Mouse (Mus musculus) kidney, embryonic 16.5 days (tissue): Measurements from ENCODE around the gene Tmem91. TPM values are rescaled to one million over a fixed set of nuclear protein-coding genes. Genes with fewer than 3 reads are reported as not detected.

Experiments used
- ATAC-seq: fragments of 200-750 bp; cut with Nextera tagmentation; 2 replicates; pipeline ENCODE4 v1.8.0; 2017; ENCODE audit warnings: moderate TSS enrichment; ENCODE audit not compliant: low FRiP score, low TSS enrichment
- H3K27ac ChIP-seq: fragments of 300-500 bp; sonication (generic); 2 replicates; pipeline ENCODE4 v1.5.1; 2014; ENCODE audit warnings: low read length
- H3K27me3 ChIP-seq: fragments of 300-500 bp; sonication (generic); 2 replicates; pipeline ENCODE4 v1.6.1; 2014; ENCODE audit warnings: low read length, control low read depth, mixed read lengths; ENCODE audit not compliant: insufficient read depth
- H3K36me3 ChIP-seq: fragments of 300-500 bp; sonication (generic); 2 replicates; pipeline ENCODE4 v1.6.1; 2014; ENCODE audit warnings: low read length, control low read depth, mixed read lengths; ENCODE audit not compliant: insufficient read depth
- H3K4me1 ChIP-seq: fragments of 300-500 bp; sonication (generic); 2 replicates; pipeline ENCODE4 v1.6.1; 2014; ENCODE audit warnings: low read length, control low read depth, mixed read lengths; ENCODE audit not compliant: insufficient read depth
- H3K4me2 ChIP-seq: fragments of 300-500 bp; sonication (generic); replicated peaks from 2 replicates; pipeline ENCODE4 v1.6.1; 2014; ENCODE audit warnings: low read depth, low read length
- H3K4me3 ChIP-seq: fragments of 300-500 bp; sonication (generic); 2 replicates; pipeline ENCODE4 v1.5.1; 2014; ENCODE audit warnings: mild to moderate bottlenecking, low read length
- H3K9ac ChIP-seq: fragments of 300-500 bp; sonication (generic); replicated peaks from 2 replicates; pipeline ENCODE4 v1.6.1; 2014; ENCODE audit warnings: low read length
- H3K9me3 ChIP-seq: fragments of 300-500 bp; sonication (generic); 2 replicates; pipeline ENCODE4 v1.6.1; 2016; ENCODE audit warnings: low read length, control low read depth
- WGBS: fragments of 180-500 bp; shearing (Covaris S2); extraction: QIAGEN DNeasy Blood & Tissue Kit; methylation state at CpG from one replicate; pipeline ENCODE4 v1.1.7; 2014; 5-methylcytosine and 5-hydroxymethylcytosine counted together
- polyA plus RNA-seq: library from polyadenylated mRNA; unstranded; fragments of >200 nt; fragmentation: Nextera tagmentation; extraction: Ambion mirVana; gene quantifications from 2 replicates; pipeline ENCODE4 v1.2.1, GENCODE M21; 2015

Gene Tmem91
- polyA plus RNA-seq, 1 experiment from 2014 or later, result 2.3 TPM

- Histone ChIP-seq H3K4me1 (no peaks in the 10 kb centered on the region), H3K9ac (no peak overlapping the region), H3K4me2 (no peak overlapping the region), H3K9me3 (no peaks in the 10 kb centered on the region), H3K27me3 (no peaks in the 10 kb centered on the region), H3K36me3 (peaks cover 36% of the 10 kb centered on the region), H3K27ac (no peak overlapping the region), H3K4me3 (no peak overlapping the region)
- WGBS, result 64% methylated on average over 3 of the region's 3 CpGs
- 0 out of 2 replicates have a peak, but pooled peaks have one; percentile 60 for ATAC-seq
These were observed 38.6 kb downstream of the Tmem91 start for GRCm38 (mm10) chr7:25636373-25636772.

DNA sequence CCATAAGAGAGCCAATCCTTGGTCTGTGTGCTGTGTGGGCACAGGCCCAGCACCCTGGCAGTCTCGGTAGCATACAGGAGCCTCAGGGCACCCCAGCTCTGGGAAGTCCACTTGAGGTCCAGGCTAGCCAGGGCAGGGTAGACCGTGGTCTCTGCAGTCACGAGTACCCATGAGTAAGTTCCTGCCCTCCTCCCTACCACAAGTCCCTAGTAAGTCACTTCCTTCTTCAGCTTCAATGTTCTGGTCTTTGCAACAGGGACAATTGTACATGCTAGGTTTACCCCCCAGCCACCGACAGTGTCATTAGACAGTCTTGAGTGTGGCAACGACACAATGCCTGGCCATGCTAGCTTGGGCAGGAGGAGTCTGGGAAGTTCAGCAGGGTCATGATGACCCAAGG is 42.3 kb downstream of the Tmem91 start:
- Histone ChIP-seq H3K4me3 (no peak overlapping the region), H3K4me2 (no peak overlapping the region), H3K4me1 (peaks cover 14% of the 10 kb centered on the region), H3K9me3 (no peaks in the 10 kb centered on the region), H3K36me3 (peaks cover 35% of the 10 kb centered on the region), H3K27ac (no peak overlapping the region), H3K27me3 (no peaks in the 10 kb centered on the region), H3K9ac (no peak overlapping the region)
- 91% methylated on average over 5 of the region's 5 CpGs for WGBS
- no peak for ATAC-seq

- peaks cover 40% of the 10 kb centered on the region for H3K36me3 ChIP-seq
- H3K4me3 ChIP-seq, result peak overlapping the region; percentile 56
- peak overlapping the region; percentile 77 for H3K9ac ChIP-seq
- 65% methylated on average over 8 of the region's 8 CpGs for WGBS
- peak overlapping the region; percentile 83 for H3K4me2 ChIP-seq
- no peak overlapping the region; the same call in 1 of the 2 replicates for H3K27ac ChIP-seq
- ATAC-seq, result no peak
- H3K4me1 ChIP-seq, result peaks cover 22% of the 10 kb centered on the region
- H3K9me3 ChIP-seq, result no peaks in the 10 kb centered on the region
- H3K27me3 ChIP-seq, result no peaks in the 10 kb centered on the region
These were observed 46.7 kb downstream of the Tmem91 start for GRCm38 (mm10) chr7:25628323-25628620.

DNA sequence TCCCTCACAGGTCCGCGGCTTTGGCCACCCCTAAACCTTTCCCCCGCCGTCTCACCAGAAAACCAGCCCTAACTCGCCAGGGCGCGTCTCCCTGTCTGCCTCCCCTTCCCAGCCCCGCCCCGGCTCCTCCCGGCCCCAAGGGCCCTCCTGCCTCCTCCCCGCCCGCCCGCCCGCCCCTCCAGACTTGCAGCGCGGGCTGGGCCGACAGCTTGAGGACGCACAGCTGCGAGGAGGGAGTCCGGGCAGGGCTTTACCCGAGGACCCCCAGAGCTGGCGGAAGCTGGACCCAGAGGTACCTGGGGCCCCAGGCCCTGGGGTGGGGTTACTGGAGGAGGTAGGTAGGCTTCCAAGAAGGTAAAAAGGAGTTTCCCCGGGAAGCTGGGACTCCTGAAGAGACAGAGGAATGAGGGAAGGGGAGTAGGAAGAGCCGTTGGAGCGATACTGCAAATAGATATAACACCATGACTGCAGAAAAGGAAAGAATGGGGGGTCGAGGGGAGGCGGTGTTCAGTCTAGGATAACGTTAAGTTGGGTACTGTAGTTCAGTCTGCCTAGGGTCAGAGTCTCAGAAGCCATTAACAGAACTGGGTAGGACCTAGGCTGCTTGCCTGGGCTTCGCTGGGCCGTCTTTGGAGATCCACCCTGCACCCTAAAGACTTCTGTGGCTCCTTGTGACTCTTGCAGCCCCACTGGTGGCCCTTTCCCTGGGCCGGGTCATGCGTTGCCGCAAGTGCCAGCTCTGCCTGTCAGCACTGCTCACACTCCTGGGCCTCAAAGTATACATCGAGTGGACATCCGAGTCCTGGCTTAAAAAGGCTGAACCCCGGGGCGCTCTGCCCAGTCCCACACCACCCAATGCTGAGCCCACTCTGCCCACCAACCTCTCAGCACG is 47.3 kb downstream of the Tmem91 start:
- Histone ChIP-seq H3K9ac (peak overlapping the region; percentile 77), H3K27ac (peak overlapping the region; percentile 68), H3K27me3 (no peaks in the 10 kb centered on the region), H3K4me1 (peaks cover 22% of the 10 kb centered on the region), H3K9me3 (no peaks in the 10 kb centered on the region), H3K36me3 (peaks cover 42% of the 10 kb centered on the region), H3K4me3 (peak overlapping the region; percentile 56), H3K4me2 (peak overlapping the region; percentile 83)
- 13% methylated on average over 38 of the region's 38 CpGs for WGBS
- peak; percentile 89 for ATAC-seq

DNA sequence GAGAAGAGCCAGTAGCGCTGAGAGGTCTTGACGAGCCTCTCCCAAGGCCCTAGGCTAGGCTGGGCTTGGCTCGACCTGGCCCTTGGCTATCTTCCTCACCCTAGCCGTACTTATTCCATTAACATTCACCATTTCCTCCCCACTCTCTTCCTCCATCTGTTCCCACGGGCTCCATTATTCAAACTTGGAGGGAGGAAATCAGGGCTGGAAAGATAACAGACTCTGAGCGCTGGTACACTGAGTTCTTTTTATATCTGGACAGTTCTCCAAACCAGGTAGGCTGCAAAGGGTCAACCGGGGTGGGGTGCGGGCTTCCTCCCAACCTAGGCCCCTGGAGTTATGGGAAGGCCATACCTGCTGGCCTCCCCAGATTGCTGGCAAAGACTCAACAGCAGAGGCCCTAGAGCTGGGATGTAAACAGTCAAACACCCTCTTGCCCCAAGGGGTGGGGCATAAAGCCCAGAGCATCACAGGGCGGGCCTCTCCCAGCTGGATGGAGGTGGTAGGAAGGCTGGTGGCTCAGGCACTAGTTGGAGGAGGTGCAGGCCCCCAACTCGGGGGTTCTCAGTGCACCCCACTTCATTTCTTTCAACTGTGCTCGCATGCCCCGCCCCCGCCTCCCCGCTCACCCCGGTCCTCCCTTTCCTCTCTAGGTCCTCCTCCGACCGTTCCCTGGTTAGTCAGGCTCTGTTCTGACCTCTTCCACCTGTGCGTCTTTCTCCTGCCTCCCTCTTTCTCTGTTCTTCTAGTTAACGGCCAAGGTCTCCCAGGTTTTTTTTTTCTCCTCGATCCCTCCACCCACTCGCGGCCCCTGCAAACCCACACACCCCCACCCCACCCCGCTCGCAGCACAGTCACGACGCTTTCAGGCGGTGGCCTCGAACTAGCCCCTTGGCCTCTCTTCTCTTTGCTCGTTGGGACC is 48.2 kb downstream of the Tmem91 start, which contains the start of gene B3gnt8:
Gene B3gnt8 (plus strand): TSS at position 146 of the 922 bp plus-strand sequence.
- Histone ChIP-seq H3K9me3 (no peaks in the 10 kb centered on the region), H3K4me3 (peak within 1 kb of the TSS; percentile 56), H3K4me2 (peak within 1 kb of the TSS; percentile 83), H3K4me1 (peaks cover 22% of the 10 kb centered on the region), H3K36me3 (peaks cover 45% of the 10 kb centered on the region), H3K27ac (peak within 1 kb of the TSS; percentile 68), H3K9ac (peak within 1 kb of the TSS; percentile 77), H3K27me3 (no peaks in the 10 kb centered on the region)
- ATAC-seq, result peak; percentile 44; the same call in 1 of the 2 replicates
- 17% methylated on average over 26 of the region's 29 CpGs for WGBS

GRCm38 (mm10) chr7:25625594-25626250 is 49.2 kb downstream of the Tmem91 start:
- ATAC-seq, result no peak
- H3K9ac ChIP-seq, result no peak overlapping the region
- no peaks in the 10 kb centered on the region for H3K9me3 ChIP-seq
- peaks cover 22% of the 10 kb centered on the region for H3K4me1 ChIP-seq
- no peak overlapping the region for H3K4me2 ChIP-seq
- peak overlapping the region; percentile 68; the same call in 1 of the 2 replicates for H3K27ac ChIP-seq
- H3K27me3 ChIP-seq, result no peaks in the 10 kb centered on the region
- 80% methylated on average over 10 of the region's 10 CpGs for WGBS
- H3K4me3 ChIP-seq, result no peak overlapping the region
- peaks cover 49% of the 10 kb centered on the region for H3K36me3 ChIP-seq

DNA sequence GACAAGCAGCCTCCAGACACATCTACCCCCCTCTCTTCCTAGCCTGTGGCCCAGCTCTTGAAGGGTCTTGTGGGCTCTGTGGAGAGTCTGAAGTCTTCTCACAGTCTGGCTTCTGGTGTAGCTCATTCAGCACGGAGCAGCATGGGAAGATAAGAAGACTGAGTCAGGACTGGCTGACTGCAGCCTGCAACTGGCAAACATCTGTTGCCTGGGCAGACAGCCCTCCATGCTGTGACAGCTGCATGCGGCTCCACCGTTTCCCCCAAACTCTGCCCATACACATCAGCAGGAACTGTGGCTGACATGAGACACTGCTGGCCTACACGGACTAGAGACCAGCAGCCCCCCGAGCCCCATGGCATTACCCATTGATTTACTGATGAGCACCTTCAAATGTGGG is 50.1 kb downstream of the Tmem91 start:
- H3K4me2 ChIP-seq, result no peak overlapping the region
- no peak for ATAC-seq
- H3K27me3 ChIP-seq, result no peaks in the 10 kb centered on the region
- no peak overlapping the region for H3K4me3 ChIP-seq
- peaks cover 49% of the 10 kb centered on the region for H3K36me3 ChIP-seq
- 82% methylated on average over 5 of the region's 5 CpGs for WGBS
- H3K27ac ChIP-seq, result no peak overlapping the region
- H3K4me1 ChIP-seq, result peaks cover 27% of the 10 kb centered on the region
- no peak overlapping the region for H3K9ac ChIP-seq
- H3K9me3 ChIP-seq, result no peaks in the 10 kb centered on the region

- peaks cover 41% of the 10 kb centered on the region for H3K36me3 ChIP-seq
- H3K27ac ChIP-seq, result no peak overlapping the region
- H3K4me1 ChIP-seq, result peaks cover 27% of the 10 kb centered on the region
- ATAC-seq, result no peak
- no peaks in the 10 kb centered on the region for H3K27me3 ChIP-seq
- no peak overlapping the region for H3K4me2 ChIP-seq
- H3K9ac ChIP-seq, result no peak overlapping the region
- H3K4me3 ChIP-seq, result no peak overlapping the region
- 93% methylated on average over 11 of the region's 11 CpGs for WGBS
- H3K9me3 ChIP-seq, result no peaks in the 10 kb centered on the region
These were observed 51.1 kb downstream of the Tmem91 start for GRCm38 (mm10) chr7:25623857-25624370.

- no peak for ATAC-seq
These were observed 54.2 kb downstream of the Tmem91 start for GRCm38 (mm10) chr7:25620751-25621150.

More at GRCm38 (mm10) chr7:25620751-25621150, 54.2 kb downstream of the Tmem91 start:
- Histone ChIP-seq H3K4me2 (no peak overlapping the region), H3K9me3 (no peaks in the 10 kb centered on the region), H3K27me3 (no peaks in the 10 kb centered on the region), H3K4me3 (no peak overlapping the region), H3K36me3 (peaks cover 39% of the 10 kb centered on the region), H3K27ac (no peak overlapping the region), H3K9ac (no peak overlapping the region), H3K4me1 (peaks cover 10% of the 10 kb centered on the region; the same call in 1 of the 2 replicates)
- 92% methylated on average over 11 of the region's 11 CpGs for WGBS
